Mouse (Mus musculus): ENCODE measurements at regions not wholly inside any gene's neighbourhood (a gene's known extent, or its start where the extent isn't known, plus 50 kb on each side); places are given as distances from the start of the nearest gene placed in this dataset.

DNA sequence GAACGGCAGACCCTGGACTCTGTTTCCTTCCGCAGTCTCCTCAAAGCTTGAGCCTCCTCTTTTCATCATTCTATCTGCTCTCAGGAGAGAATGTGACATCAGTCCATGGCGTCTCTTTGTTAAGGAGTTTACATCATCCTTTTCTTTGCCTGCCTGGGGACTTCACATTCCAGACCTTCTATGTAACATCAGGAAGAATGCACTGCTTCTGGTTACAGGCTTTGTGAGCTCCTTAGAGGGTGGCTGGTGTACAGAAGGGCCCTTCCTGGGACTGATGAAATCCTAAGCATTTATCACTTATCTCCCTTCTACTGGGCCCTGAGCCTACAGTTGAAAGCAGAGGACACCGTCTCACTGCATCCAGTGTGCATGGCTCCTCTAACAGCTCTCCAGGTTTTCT, 145.2 kb downstream of the Klf7 start:
- TF ChIP-seq POLR2A (IDR thresholded peaks at IDR 0.05; ENCODE audit: insufficient read depth, low read depth, low read length) = no peak
- no peak for TF ChIP-seq CTCF (IDR thresholded peaks at IDR 0.05; ENCODE audit: insufficient read depth, low read depth, low read length)

Measured in olfactory bulb, adult 2 months (tissue).